Mouse (Mus musculus): ENCODE measurements around the gene Pgf. TPM values are rescaled to one million over a fixed set of nuclear protein-coding genes. Genes with fewer than 3 reads are reported as not detected.

Gene Pgf
- total and polyA plus RNA-seq, 3 experiments: 0.46 TPM; not detected in 2

DNA sequence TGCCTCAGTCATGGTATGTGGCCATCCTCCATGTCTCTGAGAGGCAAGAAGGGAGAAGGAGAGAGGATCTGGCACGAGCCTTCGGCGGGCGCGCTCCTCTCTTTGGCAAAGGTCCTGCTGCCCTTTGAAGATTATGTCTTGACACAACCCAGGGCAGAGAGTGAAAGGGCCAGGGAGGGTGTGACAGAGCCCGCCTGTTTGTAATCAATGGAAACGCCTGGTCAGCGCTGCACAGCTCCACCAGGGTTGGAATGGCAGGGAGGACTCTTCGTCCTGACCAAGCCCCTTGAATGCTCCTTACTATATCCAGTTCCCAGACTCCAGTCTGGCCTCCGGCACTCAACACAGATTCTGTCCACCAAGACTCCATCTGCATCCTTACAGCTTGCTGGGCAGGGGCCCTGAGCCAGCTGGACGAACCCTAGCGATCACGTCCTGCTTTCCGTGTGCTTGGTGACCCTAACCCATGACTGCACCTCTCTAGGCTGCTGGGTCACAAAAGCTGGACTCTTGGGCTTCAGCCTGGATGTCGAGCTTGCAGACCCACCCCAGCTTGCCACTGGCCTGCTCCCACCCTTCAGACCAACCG lies 2.4 kb downstream of the Pgf start:
- no peaks in the 10 kb centered on the region for H3K36me3 ChIP-seq (ENCODE audit: control insufficient read depth in 1 of 2, insufficient read depth in 2 of 2, low read length in 2 of 2)
- no peaks in the 10 kb centered on the region for H3K9me3 ChIP-seq (replicated peaks; ENCODE audit: insufficient read depth, low read length)
- no peak overlapping the region for H3K4me3 ChIP-seq (ENCODE audit: control insufficient read depth in 1 of 2, insufficient read depth in 1 of 2, low read depth in 2 of 2, low read length in 2 of 2)
- no peak for TF ChIP-seq ZKSCAN1 (IDR thresholded peaks at IDR 0.05; ENCODE audit: low read depth, low read length)
- TF ChIP-seq MAZ (IDR thresholded peaks at IDR 0.05; ENCODE audit: low read depth, low read length): no peak
- TF ChIP-seq CHD1 (IDR thresholded peaks at IDR 0.05; ENCODE audit: low read depth, low read length): no peak
- no peak for TF ChIP-seq ZC3H11A (IDR thresholded peaks at IDR 0.05; ENCODE audit: low read depth, low read length)
- TF ChIP-seq GATA1 (IDR thresholded peaks at IDR 0.05; ENCODE audit: low read depth, low read length): no peak
- no peak for TF ChIP-seq SMC3 (IDR thresholded peaks at IDR 0.05; ENCODE audit: low read depth, low read length)
- no peak for TF ChIP-seq TCF12 (IDR thresholded peaks at IDR 0.05; ENCODE audit: low read depth, low read length)
- no peak for TF ChIP-seq MAX (IDR thresholded peaks at IDR 0.05; ENCODE audit: low read length)
- no peak for TF ChIP-seq CTCF (IDR thresholded peaks at IDR 0.05 in 2 of 3, conservative IDR thresholded peaks at IDR 0.05 in 1 of 3; ENCODE audit: control insufficient read depth in 1 of 3, insufficient read depth in 1 of 3, low read depth in 2 of 3, low read length in 3 of 3, poor library complexity in 1 of 3, severe bottlenecking in 1 of 3)
- TF ChIP-seq HCFC1 (IDR thresholded peaks at IDR 0.05; ENCODE audit: low read depth, low read length): no peak
- DNase-seq (ENCODE audit: low read depth, low spot score): no peak
- peaks cover 3 to 11% of the 10 kb centered on the region in 2 experiments; a peak in 3 of 4 replicates for H3K4me1 ChIP-seq (ENCODE audit: control insufficient read depth in 1 of 2, insufficient read depth in 2 of 2, low read length in 2 of 2)
- peaks cover 1 to 2% of the 10 kb centered on the region in 2 experiments; a peak in 3 of 4 replicates for H3K27me3 ChIP-seq (ENCODE audit: control insufficient read depth in 1 of 2, insufficient read depth in 2 of 2, low read length in 2 of 2)
- no peaks in the 10 kb centered on the region for H3K79me2 ChIP-seq (ENCODE audit: control insufficient read depth, insufficient read depth, low read length, poor library complexity)
- no peak overlapping the region for H3K27ac ChIP-seq (ENCODE audit: control insufficient read depth, low read depth, low read length)
- no peak overlapping the region for H3K9ac ChIP-seq (ENCODE audit: control insufficient read depth, low read depth, low read length, poor library complexity, severe bottlenecking)

DNA sequence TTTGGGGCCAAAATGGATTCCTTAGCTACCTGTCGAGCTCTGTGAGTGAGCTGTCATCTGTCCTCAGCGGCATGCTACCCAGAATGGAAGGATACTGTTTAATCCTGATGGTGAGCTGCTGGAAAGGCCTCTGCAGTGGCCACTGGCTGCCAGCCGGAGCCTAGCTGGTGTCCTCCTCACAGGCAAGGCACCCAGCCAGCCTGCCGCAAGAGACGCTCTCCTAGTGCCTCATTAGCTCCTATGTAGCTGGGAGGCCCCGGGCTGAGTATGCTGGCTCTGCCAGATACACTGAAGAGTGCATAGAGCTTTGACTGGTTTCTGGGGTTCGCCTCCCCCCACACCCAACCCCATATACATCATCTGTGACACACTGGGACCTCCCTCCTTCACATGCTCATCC lies 3.6 kb downstream of the Pgf start:
- Histone ChIP-seq H3K36me3 (ENCODE audit: control insufficient read depth in 1 of 2, insufficient read depth in 2 of 2, low read length in 2 of 2) (no peaks in the 10 kb centered on the region), H3K27me3 (ENCODE audit: control insufficient read depth in 1 of 2, insufficient read depth in 2 of 2, low read length in 2 of 2) (peaks cover 0 to 1% of the 10 kb centered on the region in 2 experiments; a peak in 1 of 4 replicates), H3K9me3 (replicated peaks; ENCODE audit: insufficient read depth, low read length) (no peaks in the 10 kb centered on the region), H3K27ac (ENCODE audit: control insufficient read depth, low read depth, low read length) (no peak overlapping the region), H3K9ac (ENCODE audit: control insufficient read depth, low read depth, low read length, poor library complexity, severe bottlenecking) (no peak overlapping the region), H3K79me2 (ENCODE audit: control insufficient read depth, insufficient read depth, low read length, poor library complexity) (no peaks in the 10 kb centered on the region), H3K4me1 (ENCODE audit: control insufficient read depth in 1 of 2, insufficient read depth in 2 of 2, low read length in 2 of 2) (peaks cover 3 to 11% of the 10 kb centered on the region in 2 experiments; a peak in 3 of 4 replicates), H3K4me3 (ENCODE audit: control insufficient read depth in 1 of 2, insufficient read depth in 1 of 2, low read depth in 2 of 2, low read length in 2 of 2) (no peak overlapping the region)
- no peak for DNase-seq (ENCODE audit: low read depth, low spot score)
- TF ChIP-seq GATA1 (IDR thresholded peaks at IDR 0.05; ENCODE audit: low read depth, low read length) (no peak), JUND (IDR thresholded peaks at IDR 0.05; ENCODE audit: low read depth, low read length) (no peak), USF1 (IDR thresholded peaks at IDR 0.05; ENCODE audit: low read depth, low read length) (no peak), MYC (IDR thresholded peaks at IDR 0.05; ENCODE audit: low read depth, low read length) (no peak), TCF12 (IDR thresholded peaks at IDR 0.05; ENCODE audit: low read depth, low read length) (no peak), EP300 (IDR thresholded peaks at IDR 0.05; ENCODE audit: low read depth in 1 of 2, low read length in 2 of 2) (no peak), MYB (IDR thresholded peaks at IDR 0.05; ENCODE audit: low read depth, low read length) (no peak), ELF1 (IDR thresholded peaks at IDR 0.05; ENCODE audit: low read depth, low read length) (no peak)
